Mouse (Mus musculus) mouse embryonic stem cell (cell line): ENCODE measurements around the gene Wdr95.

Source experiments
- in situ Hi-C, 2 experiments: fragments of 300-500 bp; cut with MboI; formaldehyde crosslinking; loops; 1 replicate in 1 of 2; 3 replicates in 1 of 2; pipeline ENCODE4 v1.14.3; 2019 to 2020; ENCODE audit warnings: low sequenced_read_pairs in 2 of 2, low pct_unique_long_range_greater_than_20kb in 1 of 2, mixed read lengths in 1 of 2; ENCODE audit not compliant: unreplicated experiment in 1 of 2

Gene Wdr95

GRCm38 (mm10) chr5:149560903-149561588, 32.6 kb downstream of the Wdr95 start:
- in situ Hi-C loops = no loop called here

- in situ Hi-C loops = no loop called here
Measured at GRCm38 (mm10) chr5:149566026-149566425, 37.5 kb downstream of the Wdr95 start.

- in situ Hi-C loops = no loop called here
Measured at GRCm38 (mm10) chr5:149566957-149567356, 38.5 kb downstream of the Wdr95 start.

GRCm38 (mm10) chr5:149568993-149569392, 40.5 kb downstream of the Wdr95 start:
- in situ Hi-C loops = no loop called here

- in situ Hi-C loops = no loop called here
Measured at GRCm38 (mm10) chr5:149576977-149577376, 48.5 kb downstream of the Wdr95 start.

- in situ Hi-C loops = no loop called here
Measured at GRCm38 (mm10) chr5:149577449-149577848, 49.0 kb downstream of the Wdr95 start.

GRCm38 (mm10) chr5:149582642-149583262, 54.3 kb downstream of the Wdr95 start:
- in situ Hi-C loops = no loop called here

- in situ Hi-C loops = no loop called here
Measured at GRCm38 (mm10) chr5:149583507-149583906, 55.0 kb downstream of the Wdr95 start.

- in situ Hi-C loops = no loop called here
Measured at GRCm38 (mm10) chr5:149584154-149584655, 55.7 kb downstream of the Wdr95 start.

- in situ Hi-C loops = no loop called here
Measured at GRCm38 (mm10) chr5:149585231-149585630, 56.8 kb downstream of the Wdr95 start.

- in situ Hi-C loops = no loop called here
Measured at GRCm38 (mm10) chr5:149585910-149586309, 57.4 kb downstream of the Wdr95 start.

GRCm38 (mm10) chr5:149587327-149587895, 58.9 kb downstream of the Wdr95 start:
- in situ Hi-C loops = no loop called here

- in situ Hi-C loops = no loop called here
Measured at GRCm38 (mm10) chr5:149588814-149589534, 60.5 kb downstream of the Wdr95 start.

- in situ Hi-C loops = no loop called here
Measured at GRCm38 (mm10) chr5:149589932-149590331, 61.5 kb downstream of the Wdr95 start.

- in situ Hi-C loops = no loop called here
Measured at GRCm38 (mm10) chr5:149594215-149594614, 65.7 kb downstream of the Wdr95 start.

- in situ Hi-C loops = no loop called here
Measured at GRCm38 (mm10) chr5:149597351-149597750, 68.9 kb downstream of the Wdr95 start.

- in situ Hi-C loops = no loop called here
Measured at GRCm38 (mm10) chr5:149601996-149602395, 73.5 kb downstream of the Wdr95 start.

- in situ Hi-C loops = no loop called here
Measured at GRCm38 (mm10) chr5:149603241-149603640, 74.8 kb downstream of the Wdr95 start.

- in situ Hi-C loops = no loop called here
Measured at GRCm38 (mm10) chr5:149607083-149607720, 78.7 kb downstream of the Wdr95 start.
